In the genomic region with DNA sequence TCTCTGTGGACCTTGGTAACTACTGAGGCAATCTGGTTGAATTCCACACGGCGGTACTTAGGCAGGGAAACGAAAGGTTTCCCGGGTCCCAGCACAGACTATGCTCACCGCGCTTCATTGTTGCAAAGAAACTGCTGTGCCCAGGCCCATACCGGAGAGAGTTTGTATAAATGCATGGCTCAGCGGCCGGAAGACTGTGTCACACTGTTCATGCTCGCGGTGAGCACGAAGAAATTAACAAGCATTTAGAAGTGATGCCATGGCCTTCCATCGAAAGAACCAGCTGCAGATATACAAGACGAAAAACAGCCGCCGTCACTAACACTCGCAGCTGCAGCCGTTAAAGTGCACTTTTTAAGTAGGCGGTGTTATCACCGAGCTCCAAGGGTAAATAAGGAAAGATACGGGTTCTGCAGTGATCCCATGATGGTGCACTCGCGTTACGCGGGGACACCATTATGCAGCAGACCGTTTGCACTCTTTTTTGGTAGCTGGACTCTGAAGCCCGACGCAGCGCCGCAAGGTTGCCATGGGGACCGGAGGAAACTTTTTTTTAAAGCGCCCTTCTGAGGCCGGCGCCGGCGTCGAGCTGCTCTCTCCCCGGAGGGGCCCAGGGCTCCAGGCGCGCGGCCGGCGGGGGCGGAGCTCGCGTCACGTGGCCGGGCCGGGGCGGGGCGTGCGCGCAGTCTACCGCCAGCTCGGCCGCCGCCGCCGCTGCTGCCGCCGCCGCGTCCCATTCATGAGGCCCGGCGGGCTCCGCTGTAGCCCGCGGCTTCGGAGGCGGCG, we compare ENCODE assay signal across 8 mouse cellular contexts. TPM values are rescaled to one million over a fixed set of nuclear protein-coding genes. Genes with fewer than 3 reads are reported as not detected.
DNase-seq lines count a peak whose midpoint lies in the region; ATAC-seq and TF ChIP-seq lines count a peak whose summit lies in the region.

No protein-coding gene starts in this region.

- DNase-seq in 3T3-L1 (ENCODE audit: low read depth, low spot score): peak; percentile 86
- DNase-seq in adrenal gland, postnatal 36 days: peak; percentile 97 to 98
- peak; percentile 96 to 97 for DNase-seq in heart, adult 2 months
- DNase-seq in kidney, adult 2 months: peak; percentile 96
- DNase-seq in midbrain, embryonic 14.5 days: peak; percentile 95
- DNase-seq in spleen, adult 12 weeks (ENCODE audit: low spot score): peak; percentile 89

- H3K27me3 ChIP-seq in embryonic facial prominence, embryonic 12.5 days: no peaks in the 10 kb centered on the region
- H3K27me3 ChIP-seq in heart, adult 2 months (ENCODE audit: control insufficient read depth, insufficient read depth, low read length): no peaks in the 10 kb centered on the region
- H3K27me3 ChIP-seq in kidney, adult 2 months (replicated peaks; ENCODE audit: control insufficient read depth, insufficient read depth, low read length): no peaks in the 10 kb centered on the region
- no peaks in the 10 kb centered on the region for H3K27me3 ChIP-seq in limb, embryonic 12.5 days
- H3K27me3 ChIP-seq in midbrain, embryonic 14.5 days (ENCODE audit: control insufficient read depth, insufficient read depth, low read length): no peaks in the 10 kb centered on the region

- H3K27ac ChIP-seq in embryonic facial prominence, embryonic 12.5 days: peak overlapping the region; percentile 93
- peak overlapping the region; percentile 76 for H3K27ac ChIP-seq in heart, adult 2 months
- peak overlapping the region; percentile 88 for H3K27ac ChIP-seq in kidney, adult 2 months (ENCODE audit: insufficient read depth, low read depth, low read length)
- H3K27ac ChIP-seq in limb, embryonic 12.5 days: peak overlapping the region; percentile 96
- peak overlapping the region; percentile 92 for H3K27ac ChIP-seq in midbrain, embryonic 14.5 days (replicated peaks; ENCODE audit: low read depth, low read length)

- intact Hi-C loops in heart, adult 2 months (cut with DNase I): loop anchor here (2.0 to 5.0 kb wide), 3 partner anchors 48 to 331 kb away; partner anchors contain the start of genes Myl12a, Myom1 and Tgif1

- H3K79me2 ChIP-seq in heart, adult 2 months (replicated peaks; ENCODE audit: control insufficient read depth, insufficient read depth, low read length): no peaks in the 10 kb centered on the region; the same call in 1 of the 2 replicates

- H3K4me2 ChIP-seq in embryonic facial prominence, embryonic 12.5 days (replicated peaks): peak overlapping the region; percentile 78
- peak overlapping the region; percentile 88 for H3K4me2 ChIP-seq in limb, embryonic 12.5 days
- peak overlapping the region; percentile 90 for H3K4me2 ChIP-seq in midbrain, embryonic 14.5 days (ENCODE audit: low read length)

- under 1% methylated on average over 70 of the region's 71 CpGs for WGBS in embryonic facial prominence, embryonic 12.5 days
- WGBS in heart, adult 2 months: under 1% methylated on average over 60 of the region's 71 CpGs
- under 1% methylated on average over 71 of the region's 71 CpGs for WGBS in kidney, adult 2 months
- WGBS in limb, embryonic 12.5 days: under 1% methylated on average over 53 of the region's 71 CpGs
- under 1% methylated on average over 67 of the region's 71 CpGs for WGBS in midbrain, embryonic 14.5 days

- peak overlapping the region; percentile 92 for H3K9ac ChIP-seq in embryonic facial prominence, embryonic 12.5 days
- H3K9ac ChIP-seq in heart, adult 2 months (ENCODE audit: low read depth, low read length): peak overlapping the region; percentile 96
- peak overlapping the region; percentile 98 for H3K9ac ChIP-seq in limb, embryonic 12.5 days (replicated peaks)
- peak overlapping the region; percentile 82 for H3K9ac ChIP-seq in midbrain, embryonic 14.5 days (replicated peaks; ENCODE audit: low read length)

- peak; percentile 91 for ATAC-seq in embryonic facial prominence, embryonic 12.5 days (ENCODE audit: insufficient number of reproducible peaks, insufficient read depth, low FRiP score, low TSS enrichment)
- ATAC-seq in limb, embryonic 12.5 days (ENCODE audit: insufficient number of reproducible peaks, insufficient read depth, low FRiP score, low TSS enrichment, low read depth): peak; percentile 96
- ATAC-seq in midbrain, embryonic 14.5 days (ENCODE audit: low FRiP score, low TSS enrichment): peak; percentile 95

- H3K36me3 ChIP-seq in embryonic facial prominence, embryonic 12.5 days: no peaks in the 10 kb centered on the region
- peaks cover 3% of the 10 kb centered on the region for H3K36me3 ChIP-seq in heart, adult 2 months (ENCODE audit: control insufficient read depth, insufficient read depth, low read length)
- H3K36me3 ChIP-seq in kidney, adult 2 months (ENCODE audit: control insufficient read depth, insufficient read depth, low read length): no peaks in the 10 kb centered on the region
- no peaks in the 10 kb centered on the region for H3K36me3 ChIP-seq in limb, embryonic 12.5 days
- no peaks in the 10 kb centered on the region for H3K36me3 ChIP-seq in midbrain, embryonic 14.5 days (ENCODE audit: control insufficient read depth, insufficient read depth, low read length)

- peaks cover 31% of the 10 kb centered on the region for H3K4me1 ChIP-seq in embryonic facial prominence, embryonic 12.5 days
- H3K4me1 ChIP-seq in heart, adult 2 months (ENCODE audit: control insufficient read depth, insufficient read depth, low read length): peaks cover 12% of the 10 kb centered on the region
- H3K4me1 ChIP-seq in kidney, adult 2 months (ENCODE audit: control insufficient read depth, insufficient read depth, low read length): peaks cover 28% of the 10 kb centered on the region
- peaks cover 48% of the 10 kb centered on the region for H3K4me1 ChIP-seq in limb, embryonic 12.5 days (replicated peaks)
- H3K4me1 ChIP-seq in midbrain, embryonic 14.5 days (ENCODE audit: control insufficient read depth, insufficient read depth, low read length): peaks cover 19% of the 10 kb centered on the region

- H3K9me3 ChIP-seq in embryonic facial prominence, embryonic 12.5 days: no peaks in the 10 kb centered on the region
- no peaks in the 10 kb centered on the region for H3K9me3 ChIP-seq in limb, embryonic 12.5 days
- H3K9me3 ChIP-seq in midbrain, embryonic 14.5 days (ENCODE audit: control insufficient read depth, low read length): no peaks in the 10 kb centered on the region

- TF ChIP-seq EP300 in heart, adult 2 months (IDR thresholded peaks at IDR 0.05; ENCODE audit: insufficient read depth, low read depth, low read length): 0 out of 2 replicates have a peak, but pooled peaks have one; percentile 20

- TF ChIP-seq POLR2A in heart, adult 2 months (IDR thresholded peaks at IDR 0.05; ENCODE audit: insufficient read depth, low read depth, low read length): peak; percentile 61
- TF ChIP-seq POLR2A in kidney, adult 2 months (IDR thresholded peaks at IDR 0.05; ENCODE audit: low read depth, low read length): peak; percentile 6

- no peak for TF ChIP-seq CTCF in heart, adult 2 months (IDR thresholded peaks at IDR 0.05)
- TF ChIP-seq CTCF in kidney, adult 2 months (conservative IDR thresholded peaks at IDR 0.05; ENCODE audit: insufficient read depth, insufficient read length, low read depth, low read length): no peak

- H3K4me3 ChIP-seq in embryonic facial prominence, embryonic 12.5 days: peak overlapping the region; percentile 83
- H3K4me3 ChIP-seq in heart, adult 2 months: peak overlapping the region; percentile 75
- H3K4me3 ChIP-seq in kidney, adult 2 months (ENCODE audit: insufficient read depth, low read depth, low read length): peak overlapping the region; percentile 99
- H3K4me3 ChIP-seq in limb, embryonic 12.5 days (replicated peaks): peak overlapping the region; percentile 95
- peak overlapping the region; percentile 83 for H3K4me3 ChIP-seq in midbrain, embryonic 14.5 days (replicated peaks; ENCODE audit: low read depth, low read length)

RNA-seq across cellular contexts. Expression of gene Lpin2, which starts 0.7 kb away (rescaled TPM):
- 10 to 100 TPM; 38.1 to 39.7 TPM for total RNA-seq in adrenal gland, postnatal 36 days (2021)
- 59.2 and 59.4 TPM in 2 replicates for polyA plus RNA-seq in embryonic facial prominence, embryonic 12.5 days (2016; fragmentation: Nextera tagmentation; extraction: Ambion mirVana)
- total RNA-seq in heart, adult 2 months (2021): 10 to 100 TPM in 1 of 2 experiments, 1 to 10 TPM in 1; 6.0 to 13.1 TPM
- 3.4 and 4.7 TPM in 2 replicates for polyA plus RNA-seq in heart, adult 2 months (2012; rRNA removed)
- 17.7 and 20.5 TPM in 2 replicates for polyA plus RNA-seq in kidney, adult 2 months (2012; rRNA removed)
- 62.9 and 63.3 TPM in 2 replicates for polyA plus RNA-seq in limb, embryonic 12.5 days (2016; fragmentation: Nextera tagmentation; extraction: Ambion mirVana)
- polyA plus RNA-seq in midbrain, embryonic 14.5 days (2014; fragmentation: Nextera tagmentation; extraction: Ambion mirVana): 38.5 and 42.9 TPM in 2 replicates

Comparison
In these comparisons a context has a peak if more than half of its experiments do, and no peak if none do; other contexts are left out.
1. Peak in every context shown above with its lines: DNase-seq, ATAC-seq, H3K4me3 ChIP-seq and H3K27ac ChIP-seq.